Mouse (Mus musculus) mouse trophoblast stem cell (cell line): ENCODE measurements at regions not wholly inside any gene's neighbourhood (a gene's known extent, or its start where the extent isn't known, plus 50 kb on each side); places are given as distances from the start of the nearest gene placed in this dataset.
"Not testable (repeated sequence)": the region's sequence is repeated elsewhere in the genome, so short reads cannot be mapped to it uniquely, and the experiment has no call there.

ENCODE experiments used
- in situ Hi-C, 2 experiments: fragments of 300-500 bp; cut with MseI, MboI; formaldehyde crosslinking; loops; 2 replicates in 1 of 2; 3 replicates in 1 of 2; pipeline ENCODE4 v1.15.1; 2025

GRCm38 (mm10) chr11:20390622-20391021, 58.1 kb upstream of the Slc1a4 start:
- in situ Hi-C loops = no loop called here

DNA sequence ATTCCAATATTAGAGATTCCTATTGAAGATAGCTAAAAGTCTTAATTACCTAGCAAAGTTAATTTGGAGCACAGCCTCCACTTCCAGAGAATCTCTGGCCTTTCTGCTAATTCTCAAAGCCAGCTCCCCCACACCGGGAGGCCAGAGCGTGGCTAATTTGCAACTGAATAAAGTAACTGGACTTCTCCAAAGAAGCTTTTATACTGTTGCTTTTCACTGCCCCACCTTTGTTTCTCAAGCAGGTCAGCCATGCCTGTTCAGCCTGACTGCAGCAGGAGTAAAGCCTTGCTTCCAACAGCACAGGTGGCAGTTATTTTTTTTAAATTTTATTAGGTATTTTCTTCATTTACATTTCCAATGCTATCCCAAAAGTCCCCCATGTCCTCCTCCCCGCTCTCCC, 60.8 kb upstream of the Slc1a4 start:
- in situ Hi-C loops = not testable (repeated sequence)

- in situ Hi-C loops = not testable (repeated sequence)
Measured at GRCm38 (mm10) chr11:20393807-20394206, 61.3 kb upstream of the Slc1a4 start.

DNA sequence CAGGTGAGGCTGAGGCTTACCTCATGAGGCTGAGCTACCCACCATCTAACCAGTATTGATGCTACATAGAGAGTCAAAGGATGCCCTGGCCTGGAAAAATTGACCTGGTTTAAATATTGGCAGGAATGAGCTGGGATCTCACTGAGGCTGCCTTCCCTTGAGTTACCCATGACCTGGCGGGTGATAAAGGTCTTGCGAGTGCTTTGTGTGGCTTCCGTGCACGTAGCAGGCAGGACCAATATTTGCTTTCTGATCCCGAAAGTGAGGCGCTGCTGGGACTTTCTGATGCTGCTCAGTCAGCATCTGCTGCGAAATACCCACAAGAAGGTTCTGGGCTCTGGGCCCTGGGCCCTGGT, 63.3 kb upstream of the Slc1a4 start:
- in situ Hi-C loops = no loop called here

DNA sequence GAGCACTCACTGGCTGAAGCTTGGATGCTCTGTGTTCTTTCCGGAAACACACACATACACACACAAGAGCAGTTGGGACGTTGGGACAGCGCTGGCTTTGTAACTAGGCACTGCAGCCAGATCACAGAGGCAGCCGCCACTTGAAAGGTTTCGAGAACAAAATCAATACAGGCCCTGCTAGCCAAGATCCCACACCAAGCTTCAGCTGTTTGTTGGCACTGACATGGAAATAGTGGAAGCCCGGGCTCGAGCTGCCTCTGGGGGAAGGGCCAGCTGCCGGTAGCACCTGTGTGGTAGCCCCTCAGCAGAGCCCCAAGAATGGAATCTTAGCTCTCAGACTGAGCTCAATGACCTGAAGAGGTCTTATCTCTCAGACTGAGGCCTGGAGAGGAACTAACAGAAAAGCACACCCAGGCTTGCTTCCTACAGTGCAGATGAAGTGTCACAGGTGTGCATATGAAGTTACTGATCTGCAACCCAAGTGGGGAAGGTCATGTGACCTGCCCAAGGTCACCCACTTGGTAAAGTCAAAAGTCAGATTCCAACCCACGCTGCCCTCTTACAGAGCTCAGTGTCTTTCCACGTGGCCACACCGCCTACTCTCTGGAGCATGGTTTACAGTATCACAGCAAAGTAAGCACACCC, 63.8 kb upstream of the Slc1a4 start:
- in situ Hi-C loops = no loop called here

DNA sequence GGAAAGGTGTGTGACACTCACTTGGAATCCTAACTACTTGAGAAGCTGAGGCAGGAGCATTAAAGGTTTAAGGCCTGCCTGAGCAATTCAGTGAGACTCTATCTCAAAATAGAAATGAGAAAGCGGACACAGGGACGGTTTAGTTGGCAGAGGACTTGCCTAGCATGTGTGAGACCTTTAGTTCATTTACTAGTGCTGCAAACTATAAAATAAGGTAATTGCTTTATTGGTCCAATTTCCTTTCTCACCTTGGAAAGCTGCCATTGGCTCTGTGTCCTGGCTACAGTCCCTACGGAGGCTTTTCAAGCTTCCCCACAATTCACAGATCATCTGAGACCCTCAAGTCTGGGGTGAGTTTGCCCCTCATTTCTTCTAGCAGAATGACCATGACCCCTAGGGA, 64.4 kb upstream of the Slc1a4 start:
- in situ Hi-C loops = no loop called here

DNA sequence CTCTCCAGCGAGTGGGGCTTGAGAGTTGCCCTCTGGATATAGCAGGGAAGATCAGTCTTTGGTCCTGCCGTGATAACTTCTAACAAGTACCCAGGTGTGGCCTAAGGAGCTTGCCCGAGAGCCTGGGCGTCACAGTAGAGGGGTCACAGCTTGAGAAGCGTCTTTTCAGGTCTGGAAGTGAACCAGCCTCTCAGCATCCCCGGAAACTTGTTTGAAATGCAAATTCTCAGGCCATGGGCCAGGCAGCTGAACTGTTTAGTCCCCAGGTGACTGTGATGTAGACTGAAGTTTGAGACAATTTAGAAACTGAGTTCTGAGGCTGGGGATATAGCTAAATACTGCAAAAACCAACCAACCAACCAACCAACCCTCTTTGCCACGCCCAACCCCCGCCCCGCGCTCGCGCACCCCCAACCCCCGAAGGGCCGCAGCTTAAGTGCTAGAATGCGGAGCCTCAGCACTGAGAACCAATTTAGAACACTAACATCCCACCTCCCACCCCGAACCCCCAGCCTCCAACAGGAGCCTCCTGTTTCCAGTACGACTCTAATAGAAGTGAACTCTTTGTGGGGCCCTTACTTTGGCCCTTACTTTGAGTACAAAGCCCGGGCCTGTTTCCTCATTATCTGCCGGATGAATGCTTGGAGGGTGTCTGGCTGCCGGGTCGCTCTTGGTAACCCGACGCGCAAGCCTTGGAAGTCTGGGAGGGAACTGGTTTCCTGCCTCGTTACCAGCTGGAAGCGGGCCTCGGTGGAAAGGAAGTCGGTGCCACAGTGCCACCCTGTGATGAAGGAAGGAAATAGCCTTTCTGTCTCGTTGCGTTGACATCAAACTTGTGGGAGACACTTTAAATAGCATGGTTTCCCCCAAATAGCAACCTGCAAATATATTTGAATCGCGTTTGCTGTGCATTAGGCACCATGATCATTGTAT, 68.1 kb upstream of the Slc1a4 start:
- in situ Hi-C loops = loop anchor here (5.0 kb wide), 2 partner anchors 133 to 138 kb away; no protein-coding TSS in a partner anchor

GRCm38 (mm10) chr11:20403456-20403855, 70.9 kb upstream of the Slc1a4 start:
- in situ Hi-C loops = loop anchor here (5.0 kb wide), 2 partner anchors 136 to 141 kb away; no protein-coding TSS in a partner anchor

DNA sequence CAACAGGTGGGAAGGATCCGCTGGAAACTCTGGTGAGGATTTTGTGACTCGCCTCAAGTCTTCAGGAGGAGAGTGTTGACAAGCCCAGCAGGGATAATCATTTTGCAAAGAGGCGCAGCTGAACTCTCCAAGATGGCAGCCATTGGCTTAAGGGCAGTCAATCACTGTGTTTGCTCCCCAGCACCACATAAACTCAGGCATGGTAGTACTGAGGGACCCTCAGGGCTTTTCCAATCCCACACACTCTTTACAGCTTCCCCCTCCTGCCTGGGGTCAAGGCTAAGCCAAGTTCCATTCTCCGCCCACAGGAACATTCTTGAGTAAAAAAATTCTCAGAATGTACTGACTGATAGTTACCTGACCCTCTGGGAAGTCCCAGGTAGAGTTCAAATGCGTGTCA, 72.0 kb upstream of the Slc1a4 start:
- in situ Hi-C loops = loop anchor here (5.0 kb wide), 2 partner anchors 137 to 142 kb away; no protein-coding TSS in a partner anchor

DNA sequence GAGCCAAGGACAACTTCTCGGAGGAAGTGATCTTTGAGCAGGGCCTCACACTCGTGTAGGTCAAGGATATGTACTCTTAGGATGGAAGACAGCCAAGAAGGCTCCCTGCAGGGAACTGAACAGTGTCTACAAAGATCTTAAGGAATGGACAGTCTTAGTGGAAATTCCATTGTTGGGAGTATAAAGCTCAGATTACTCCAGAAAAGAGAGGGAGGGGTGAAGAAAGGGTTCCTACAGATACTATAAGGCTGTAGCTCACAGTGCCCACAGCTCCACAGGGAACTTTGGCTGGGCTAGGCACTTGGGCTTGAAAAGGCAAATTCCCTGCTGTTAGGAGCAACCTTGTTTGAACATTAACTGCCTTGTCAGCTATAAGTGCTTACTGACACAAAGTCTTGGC, 85.6 kb upstream of the Slc1a4 start:
- in situ Hi-C loops = no loop called here

DNA sequence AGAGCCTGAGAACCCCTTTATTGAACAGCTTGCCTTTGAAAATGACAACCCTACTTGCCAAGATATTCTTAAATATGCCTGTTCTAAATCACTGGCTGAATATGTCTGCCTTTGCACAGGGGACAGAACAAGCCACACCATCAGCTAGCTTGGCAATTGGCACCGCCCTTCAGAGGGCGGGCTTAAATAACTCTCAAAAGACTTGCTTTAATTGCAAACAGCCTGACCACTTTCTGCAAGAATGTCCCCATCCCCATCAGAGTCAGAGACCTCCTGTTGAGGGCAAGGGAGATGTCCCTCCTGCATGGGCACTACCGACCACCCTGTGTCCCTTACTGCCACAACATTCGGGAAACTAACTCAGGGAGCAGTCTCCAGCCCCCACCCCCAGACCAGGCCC, 88.4 kb upstream of the Slc1a4 start:
- in situ Hi-C loops = no loop called here

GRCm38 (mm10) chr11:20436057-20436456, 103.5 kb upstream of the Slc1a4 start:
- in situ Hi-C loops = no loop called here

DNA sequence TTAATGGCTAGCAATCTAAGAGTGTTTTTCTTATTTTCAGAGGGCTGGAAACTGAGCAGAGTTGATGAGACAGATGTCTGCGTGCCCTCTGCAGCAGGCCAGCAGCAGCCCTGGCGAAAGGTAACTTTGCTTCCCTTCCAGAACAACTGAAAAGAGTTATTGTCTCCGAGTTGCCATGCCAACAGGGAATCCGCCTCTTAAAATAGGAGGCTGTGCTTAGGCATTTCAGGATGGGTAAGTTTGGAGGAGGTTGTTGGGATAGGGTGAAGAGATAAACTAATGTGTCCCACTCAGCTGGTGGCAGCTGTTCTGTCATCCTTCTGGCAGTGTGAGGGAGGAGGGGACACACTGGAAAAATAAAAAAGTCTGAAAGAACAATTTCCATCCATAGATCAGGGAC, 100.6 kb upstream of the Sertad2 start:
- in situ Hi-C loops = no loop called here

GRCm38 (mm10) chr11:20445061-20445902, 97.8 kb upstream of the Sertad2 start:
- in situ Hi-C loops = no loop called here

DNA sequence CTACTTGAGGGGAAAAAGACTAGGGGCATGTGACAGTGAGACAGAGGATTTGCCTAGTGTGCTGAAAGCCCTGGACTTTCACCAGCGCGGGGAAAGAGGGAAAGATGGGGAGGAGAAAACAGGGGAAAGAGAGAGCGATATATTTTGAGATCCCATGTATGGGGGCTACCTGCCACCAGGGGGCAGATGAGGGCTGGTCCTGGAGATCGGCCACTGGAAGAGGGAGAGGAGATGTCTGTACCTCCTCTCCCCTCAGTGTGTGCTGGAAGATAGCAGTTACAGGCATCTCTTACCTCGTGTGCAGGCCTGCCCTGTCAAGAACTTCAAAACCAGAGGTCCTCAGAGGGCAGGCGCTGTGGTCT, 97.2 kb upstream of the Sertad2 start:
- in situ Hi-C loops = no loop called here

DNA sequence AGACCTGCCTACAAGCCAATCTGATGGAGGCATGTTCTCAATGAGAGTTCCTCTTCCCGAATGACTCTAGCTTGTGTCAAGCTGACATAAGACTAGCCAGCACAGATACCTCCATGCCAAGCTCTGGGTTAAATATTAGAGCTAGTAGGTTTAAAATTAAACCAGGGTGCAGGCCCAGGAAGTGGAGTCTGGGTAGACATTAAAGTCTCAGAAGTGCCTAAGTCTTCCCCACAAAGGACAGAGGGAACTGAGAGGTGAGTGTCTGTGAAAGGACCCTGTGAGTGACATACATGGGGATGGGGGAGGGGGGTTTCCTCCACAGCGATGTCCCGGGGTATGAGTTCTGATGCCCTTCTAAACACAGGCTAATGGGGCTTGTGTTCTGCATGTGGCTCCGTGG, 90.2 kb upstream of the Sertad2 start:
- in situ Hi-C loops = loop anchor here (5.0 to 25.0 kb wide), 2 partner anchors 184 to 239 kb away; no protein-coding TSS in a partner anchor

DNA sequence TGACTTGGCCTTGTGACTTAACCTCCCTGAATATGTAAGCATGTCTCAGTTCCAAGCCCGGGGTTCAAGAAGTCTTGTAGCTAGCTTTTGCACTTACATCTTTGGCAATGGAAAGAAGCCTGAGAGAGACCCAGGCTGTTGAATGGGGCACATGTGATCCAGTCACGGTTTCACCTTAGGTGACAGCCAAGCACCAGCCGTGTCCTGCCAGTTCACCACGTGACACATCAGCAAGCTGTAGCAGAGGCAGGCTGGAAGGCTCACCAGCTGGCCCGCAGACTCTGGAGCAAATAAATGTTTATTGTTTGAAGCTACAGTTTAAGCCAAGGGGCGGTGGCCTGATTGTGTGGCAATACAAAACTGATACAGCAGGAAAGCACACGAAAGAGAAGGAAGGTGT, 89.3 kb upstream of the Sertad2 start:
- in situ Hi-C loops = loop anchor here (5.0 to 25.0 kb wide), 2 partner anchors 184 to 239 kb away; no protein-coding TSS in a partner anchor

GRCm38 (mm10) chr11:20455085-20455864, 87.8 kb upstream of the Sertad2 start:
- in situ Hi-C loops = loop anchor here (5.0 to 25.0 kb wide), 2 partner anchors 182 to 237 kb away; no protein-coding TSS in a partner anchor

DNA sequence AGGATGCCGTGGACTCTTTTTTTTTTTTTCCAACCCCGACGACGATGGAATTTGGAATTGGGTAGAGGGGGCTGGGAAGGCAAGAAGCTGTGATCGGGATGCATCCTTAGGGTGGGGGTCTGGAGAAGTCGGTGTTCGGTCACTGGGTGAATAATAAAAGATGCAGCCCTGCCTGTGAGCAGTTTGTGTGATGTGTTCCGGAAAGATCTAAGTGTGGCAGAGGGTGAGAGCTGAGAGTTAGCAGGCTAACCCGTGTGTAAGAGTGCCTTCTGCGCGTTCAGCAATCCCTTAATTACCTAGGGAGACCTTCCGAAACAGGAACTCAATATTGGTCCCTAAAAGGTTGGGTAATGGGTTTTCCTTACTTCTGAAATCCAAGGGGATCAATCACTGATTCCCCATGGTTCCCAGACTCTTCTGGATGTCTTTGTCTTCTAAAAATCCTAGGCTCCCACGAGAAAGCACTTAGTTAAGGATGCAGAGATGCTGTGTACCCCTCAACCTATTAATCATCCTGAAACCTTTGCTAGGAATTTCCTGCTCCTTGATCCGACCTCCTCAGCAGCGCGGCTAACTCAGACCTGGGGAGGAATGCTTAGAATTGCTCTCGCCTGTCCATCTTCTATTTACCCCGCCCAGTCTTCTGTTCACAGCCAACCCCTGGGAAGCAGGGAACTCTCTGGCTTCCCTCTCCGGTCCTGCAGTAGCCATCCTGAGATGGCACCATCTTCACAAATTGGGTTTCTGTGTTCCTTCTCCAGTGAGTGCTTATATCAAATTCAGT, 87.0 kb upstream of the Sertad2 start:
- in situ Hi-C loops = loop anchor here (5.0 to 25.0 kb wide), 2 partner anchors 181 to 236 kb away; no protein-coding TSS in a partner anchor

- in situ Hi-C loops = loop anchor here (5.0 to 25.0 kb wide), 2 partner anchors 178 to 233 kb away; no protein-coding TSS in a partner anchor
Measured at GRCm38 (mm10) chr11:20459140-20459539, 83.9 kb upstream of the Sertad2 start.
